Mouse (Mus musculus): ENCODE data around the gene Lpp. TPM values are rescaled to one million over a fixed set of nuclear protein-coding genes. Genes with fewer than 3 reads are reported as not detected.

The Lpp gene
- polyA plus RNA-seq, 1 experiment from 2014 or later: 45.1 TPM

GRCm38 (mm10) chr16:24441338-24441737 is 48.0 kb downstream of the Lpp start:
- peaks cover 25% of the 10 kb centered on the region for H3K4me1 ChIP-seq
- no peak overlapping the region for H3K9ac ChIP-seq

GRCm38 (mm10) chr16:24442500-24443122 is 49.3 kb downstream of the Lpp start:
- WGBS: 50% methylated on average over 5 of the region's 5 CpGs
- H3K9ac ChIP-seq: no peak overlapping the region
- peaks cover 27% of the 10 kb centered on the region for H3K4me1 ChIP-seq
- H3K4me3 ChIP-seq: no peak overlapping the region
- H3K4me2 ChIP-seq (replicated peaks): peak overlapping the region; percentile 9; the same call in 1 of the 2 replicates
- ATAC-seq (ENCODE audit: insufficient number of reproducible peaks, insufficient read depth, low FRiP score, low TSS enrichment): 0 out of 2 replicates have a peak, but pooled peaks have one; percentile 53
- peak overlapping the region; percentile 76 for H3K27ac ChIP-seq
- no peaks in the 10 kb centered on the region for H3K27me3 ChIP-seq
- H3K36me3 ChIP-seq: no peaks in the 10 kb centered on the region; the same call in 1 of the 2 replicates
- H3K9me3 ChIP-seq: no peaks in the 10 kb centered on the region

More at GRCm38 (mm10) chr16:24441338-24441737, 48.0 kb downstream of the Lpp start:
- H3K27me3 ChIP-seq: no peaks in the 10 kb centered on the region
- no peaks in the 10 kb centered on the region for H3K9me3 ChIP-seq
- H3K4me3 ChIP-seq: no peak overlapping the region
- H3K4me2 ChIP-seq (replicated peaks): no peak overlapping the region
- ATAC-seq (ENCODE audit: insufficient number of reproducible peaks, insufficient read depth, low FRiP score, low TSS enrichment): no peak
- no peak overlapping the region for H3K27ac ChIP-seq
- H3K36me3 ChIP-seq: no peaks in the 10 kb centered on the region; the same call in 1 of the 2 replicates
- 34% methylated on average over 1 of the region's 1 CpGs for WGBS

- WGBS: 27% methylated on average over 7 of the region's 7 CpGs
- no peak overlapping the region for H3K4me3 ChIP-seq
- peak overlapping the region; percentile 76 for H3K27ac ChIP-seq
Measured at GRCm38 (mm10) chr16:24443123-24443515, 49.8 kb downstream of the Lpp start.

GRCm38 (mm10) chr16:24443555-24443954 is 50.2 kb downstream of the Lpp start:
- 41% methylated on average over 5 of the region's 5 CpGs for WGBS
- no peaks in the 10 kb centered on the region for H3K27me3 ChIP-seq
- H3K4me2 ChIP-seq (replicated peaks): no peak overlapping the region
- H3K9ac ChIP-seq: no peak overlapping the region
- H3K4me1 ChIP-seq: peaks cover 33% of the 10 kb centered on the region
- peak; percentile 38; the same call in 1 of the 2 replicates for ATAC-seq (ENCODE audit: insufficient number of reproducible peaks, insufficient read depth, low FRiP score, low TSS enrichment)
- peak overlapping the region; percentile 76 for H3K27ac ChIP-seq
- no peak overlapping the region for H3K4me3 ChIP-seq
- H3K9me3 ChIP-seq: no peaks in the 10 kb centered on the region
- H3K36me3 ChIP-seq: no peaks in the 10 kb centered on the region; the same call in 1 of the 2 replicates

More at GRCm38 (mm10) chr16:24443123-24443515, 49.8 kb downstream of the Lpp start:
- no peak overlapping the region for H3K4me2 ChIP-seq (replicated peaks)
- H3K9me3 ChIP-seq: no peaks in the 10 kb centered on the region
- peaks cover 32% of the 10 kb centered on the region for H3K4me1 ChIP-seq
- no peaks in the 10 kb centered on the region for H3K27me3 ChIP-seq
- no peak overlapping the region for H3K9ac ChIP-seq
- peak; percentile 84 for ATAC-seq (ENCODE audit: insufficient number of reproducible peaks, insufficient read depth, low FRiP score, low TSS enrichment)
- H3K36me3 ChIP-seq: no peaks in the 10 kb centered on the region; the same call in 1 of the 2 replicates

- H3K4me2 ChIP-seq (replicated peaks): no peak overlapping the region
- H3K27me3 ChIP-seq: no peaks in the 10 kb centered on the region
- no peaks in the 10 kb centered on the region for H3K9me3 ChIP-seq
- H3K27ac ChIP-seq: no peak overlapping the region
- H3K4me3 ChIP-seq: no peak overlapping the region
- ATAC-seq (ENCODE audit: insufficient number of reproducible peaks, insufficient read depth, low FRiP score, low TSS enrichment): no peak
- WGBS: 56% methylated on average over 4 of the region's 4 CpGs
- H3K9ac ChIP-seq: no peak overlapping the region
- peaks cover 40% of the 10 kb centered on the region for H3K4me1 ChIP-seq
- H3K36me3 ChIP-seq: no peaks in the 10 kb centered on the region; the same call in 1 of the 2 replicates
Measured at GRCm38 (mm10) chr16:24444818-24445217, 51.5 kb downstream of the Lpp start.

GRCm38 (mm10) chr16:24445473-24445872 is 52.2 kb downstream of the Lpp start:
- H3K4me1 ChIP-seq: peaks cover 44% of the 10 kb centered on the region
- H3K9me3 ChIP-seq: no peaks in the 10 kb centered on the region
- no peaks in the 10 kb centered on the region for H3K27me3 ChIP-seq
- H3K4me3 ChIP-seq: no peak overlapping the region
- H3K27ac ChIP-seq: no peak overlapping the region
- H3K4me2 ChIP-seq (replicated peaks): no peak overlapping the region
- H3K9ac ChIP-seq: no peak overlapping the region
- no peaks in the 10 kb centered on the region; the same call in 1 of the 2 replicates for H3K36me3 ChIP-seq
- ATAC-seq (ENCODE audit: insufficient number of reproducible peaks, insufficient read depth, low FRiP score, low TSS enrichment): no peak
- WGBS: 86% methylated on average over 3 of the region's 3 CpGs

GRCm38 (mm10) chr16:24446449-24446848 is 53.1 kb downstream of the Lpp start:
- no peaks in the 10 kb centered on the region for H3K9me3 ChIP-seq
- no peak overlapping the region for H3K27ac ChIP-seq
- ATAC-seq (ENCODE audit: insufficient number of reproducible peaks, insufficient read depth, low FRiP score, low TSS enrichment): no peak
- no peak overlapping the region for H3K9ac ChIP-seq
- no peaks in the 10 kb centered on the region; the same call in 1 of the 2 replicates for H3K36me3 ChIP-seq
- H3K4me1 ChIP-seq: peaks cover 48% of the 10 kb centered on the region
- no peak overlapping the region for H3K4me2 ChIP-seq (replicated peaks)
- H3K27me3 ChIP-seq: no peaks in the 10 kb centered on the region
- no peak overlapping the region for H3K4me3 ChIP-seq
- WGBS: 86% methylated on average over 1 of the region's 1 CpGs

- Histone ChIP-seq H3K36me3 (no peaks in the 10 kb centered on the region; the same call in 1 of the 2 replicates), H3K9ac (no peak overlapping the region), H3K4me3 (no peak overlapping the region), H3K4me2 (replicated peaks) (no peak overlapping the region), H3K27ac (no peak overlapping the region), H3K4me1 (peaks cover 55% of the 10 kb centered on the region), H3K9me3 (no peaks in the 10 kb centered on the region), H3K27me3 (no peaks in the 10 kb centered on the region)
- 44% methylated on average over 7 of the region's 7 CpGs for WGBS
- no peak for ATAC-seq (ENCODE audit: insufficient number of reproducible peaks, insufficient read depth, low FRiP score, low TSS enrichment)
Measured at GRCm38 (mm10) chr16:24447666-24448492, 54.6 kb downstream of the Lpp start.

GRCm38 (mm10) chr16:24448493-24448845 is 55.2 kb downstream of the Lpp start:
- Histone ChIP-seq H3K4me1 (peaks cover 55% of the 10 kb centered on the region), H3K27ac (no peak overlapping the region)

GRCm38 (mm10) chr16:24449806-24450205 is 56.5 kb downstream of the Lpp start:
- no peak overlapping the region for H3K4me2 ChIP-seq (replicated peaks)
- H3K9me3 ChIP-seq: no peaks in the 10 kb centered on the region
- no peak overlapping the region for H3K27ac ChIP-seq
- no peaks in the 10 kb centered on the region for H3K27me3 ChIP-seq
- H3K9ac ChIP-seq: no peak overlapping the region
- WGBS: 27% methylated on average over 6 of the region's 8 CpGs
- H3K4me1 ChIP-seq: peaks cover 54% of the 10 kb centered on the region
- ATAC-seq (ENCODE audit: insufficient number of reproducible peaks, insufficient read depth, low FRiP score, low TSS enrichment): no peak
- no peak overlapping the region for H3K4me3 ChIP-seq
- no peaks in the 10 kb centered on the region; the same call in 1 of the 2 replicates for H3K36me3 ChIP-seq

More at GRCm38 (mm10) chr16:24448493-24448845, 55.2 kb downstream of the Lpp start:
- H3K4me3 ChIP-seq: no peak overlapping the region
- no peaks in the 10 kb centered on the region for H3K9me3 ChIP-seq
- H3K4me2 ChIP-seq (replicated peaks): no peak overlapping the region
- H3K9ac ChIP-seq: no peak overlapping the region
- no peak for ATAC-seq (ENCODE audit: insufficient number of reproducible peaks, insufficient read depth, low FRiP score, low TSS enrichment)
- no peaks in the 10 kb centered on the region; the same call in 1 of the 2 replicates for H3K36me3 ChIP-seq
- H3K27me3 ChIP-seq: no peaks in the 10 kb centered on the region
- 76% methylated on average over 2 of the region's 2 CpGs for WGBS

GRCm38 (mm10) chr16:24450256-24450655 is 56.9 kb downstream of the Lpp start:
- H3K9me3 ChIP-seq: no peaks in the 10 kb centered on the region
- H3K36me3 ChIP-seq: no peaks in the 10 kb centered on the region; the same call in 1 of the 2 replicates
- H3K9ac ChIP-seq: no peak overlapping the region
- H3K27ac ChIP-seq: no peak overlapping the region
- H3K4me2 ChIP-seq (replicated peaks): no peak overlapping the region
- WGBS: 58% methylated on average over 5 of the region's 5 CpGs
- no peak for ATAC-seq (ENCODE audit: insufficient number of reproducible peaks, insufficient read depth, low FRiP score, low TSS enrichment)
- H3K4me3 ChIP-seq: no peak overlapping the region
- peaks cover 57% of the 10 kb centered on the region for H3K4me1 ChIP-seq
- H3K27me3 ChIP-seq: no peaks in the 10 kb centered on the region
